Mouse (Mus musculus) lung, adult 18-20 months (tissue): ENCODE measurements around the gene Olfr857.
A peak's percentile ranks its signal among the peaks of the same experiment; 100 is the strongest.
"Not testable (repeated sequence)": the region's sequence is repeated elsewhere in the genome, so short reads cannot be mapped to it uniquely, and the experiment has no call there.

Experiments
- DNase-seq, 2 experiments: peaks; one replicate each; pipeline ENCODE4 v3.0.0; 2022; ENCODE audit warnings: mixed read lengths in 2 of 2

The Olfr857 gene

DNA sequence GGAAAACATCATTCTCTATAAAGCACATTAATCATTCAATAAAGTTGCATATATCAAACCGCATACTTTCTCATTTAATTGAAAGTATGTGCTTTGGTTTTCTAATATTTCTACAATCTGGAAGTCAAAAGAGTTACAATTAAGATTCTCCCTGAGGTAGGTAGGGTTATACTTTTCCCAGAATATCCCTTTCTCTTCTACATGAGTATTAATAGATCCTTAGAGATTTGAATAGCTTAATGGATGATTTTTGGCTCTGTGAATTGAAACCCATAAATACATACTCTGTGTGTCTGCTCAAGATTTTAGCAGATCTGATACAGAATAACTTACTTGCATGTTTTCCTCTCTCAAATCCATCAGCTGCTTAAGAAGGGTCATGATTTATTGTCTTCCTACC, at the start of gene Olfr857:
Olfr857 (plus strand) TSS at position 301 of the 400 bp plus-strand sequence.
- no peak for DNase-seq

DNA sequence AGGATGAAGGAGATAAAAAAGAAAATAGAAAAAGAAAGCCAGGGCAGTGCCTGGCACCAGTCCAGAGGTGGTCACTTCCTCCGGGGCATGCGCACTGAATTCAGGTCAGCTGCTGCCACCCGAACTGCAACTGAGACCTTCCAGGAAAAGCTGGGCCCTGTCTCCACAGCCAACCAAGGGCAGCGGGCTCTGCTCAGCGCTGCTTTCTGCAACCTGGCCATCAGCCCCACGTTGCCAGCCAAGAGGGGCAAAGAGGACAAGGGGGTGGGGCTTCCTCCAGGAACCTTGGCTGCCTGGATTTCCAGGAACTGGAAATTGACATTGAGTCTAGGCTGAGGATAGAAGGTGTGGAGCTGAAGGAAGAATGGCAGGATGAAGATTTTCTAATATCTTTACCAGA, 19.0 kb upstream of the Olfr857 start:
- DNase-seq = no peak

DNA sequence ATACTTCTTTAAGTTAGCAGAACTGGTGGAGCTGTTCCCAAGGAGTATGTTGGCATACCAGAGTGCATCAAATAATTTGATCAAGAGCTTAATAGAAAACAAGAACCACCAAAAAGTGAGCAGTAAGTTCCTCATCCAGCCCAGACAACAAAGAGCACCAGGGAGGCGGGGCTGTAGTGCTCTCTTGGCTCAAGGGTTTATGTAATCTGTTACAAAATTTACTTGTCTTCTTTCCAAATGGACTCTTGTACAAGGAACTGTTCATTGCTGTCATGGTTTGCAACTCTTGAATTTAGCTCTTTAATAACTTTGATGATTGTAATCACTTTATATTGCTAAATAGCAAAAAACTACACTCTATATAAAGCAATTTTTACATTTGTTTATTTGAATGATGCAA, 17.8 kb upstream of the Olfr857 start:
- DNase-seq = no peak

DNA sequence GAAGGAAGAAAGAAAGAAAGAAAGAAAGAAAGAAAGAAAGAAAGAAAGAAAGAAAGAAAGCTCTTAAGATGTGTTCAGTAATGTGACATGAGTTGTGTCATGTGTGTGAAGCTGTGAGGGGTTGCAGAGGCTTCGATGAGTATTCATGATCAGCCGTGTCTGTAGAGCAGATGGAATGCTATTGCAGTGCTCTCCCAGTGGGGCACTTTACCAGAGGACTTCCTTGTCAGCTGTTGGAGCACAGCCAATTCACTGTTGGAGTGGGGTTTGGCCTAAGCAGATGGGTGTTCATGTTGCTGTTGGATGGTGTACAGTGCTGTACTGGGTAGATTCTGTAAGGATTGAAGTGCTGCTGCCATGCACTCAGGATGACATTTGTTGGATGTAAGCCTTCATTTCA, 16.8 kb upstream of the Olfr857 start:
- peak in 1 of 2 experiments; percentile 10 for DNase-seq

DNA sequence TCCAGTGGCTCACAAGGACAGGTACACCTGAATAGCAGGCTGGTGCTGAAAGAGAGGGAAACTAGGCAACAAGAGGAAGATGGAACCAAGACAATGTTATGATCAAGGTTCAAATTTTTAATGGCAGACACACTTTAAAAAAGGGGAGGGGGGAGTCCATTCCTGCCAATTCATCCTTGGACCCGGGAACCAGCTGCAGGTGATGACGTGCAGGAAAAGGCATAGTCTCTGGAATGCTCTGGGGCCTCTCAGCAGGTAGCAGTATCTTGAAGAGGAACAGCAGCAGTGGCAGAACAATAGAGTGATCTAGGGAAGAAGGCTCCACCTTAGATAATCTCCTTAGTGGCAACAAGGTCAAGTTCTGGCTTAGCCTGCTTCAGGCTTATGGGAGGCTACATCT, 14.9 kb upstream of the Olfr857 start:
- DNase-seq = not testable (repeated sequence)

DNA sequence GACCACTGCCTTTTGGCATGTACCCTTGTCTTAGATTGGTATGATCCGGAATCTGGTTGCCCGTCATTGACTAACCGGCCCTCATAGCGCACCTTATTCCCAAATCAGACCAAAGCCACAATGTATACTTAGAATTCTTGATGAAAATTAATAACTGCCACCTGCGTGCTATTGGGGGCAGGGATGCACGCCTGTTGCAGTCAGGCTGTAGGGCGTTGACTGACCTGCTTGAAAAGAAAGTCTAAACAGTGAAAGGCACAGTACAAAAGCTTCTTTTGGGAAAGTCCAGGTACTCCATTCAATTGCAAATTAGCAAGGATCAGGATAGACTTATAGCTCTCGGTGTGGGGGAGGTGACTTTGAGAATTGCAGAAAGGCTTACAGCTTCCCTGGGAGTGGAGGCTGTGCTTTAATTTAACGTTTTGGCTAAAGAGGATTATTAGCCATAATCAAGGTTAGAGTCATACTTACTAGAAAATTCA, 14.3 kb upstream of the Olfr857 start:
- DNase-seq = not testable (repeated sequence)

DNA sequence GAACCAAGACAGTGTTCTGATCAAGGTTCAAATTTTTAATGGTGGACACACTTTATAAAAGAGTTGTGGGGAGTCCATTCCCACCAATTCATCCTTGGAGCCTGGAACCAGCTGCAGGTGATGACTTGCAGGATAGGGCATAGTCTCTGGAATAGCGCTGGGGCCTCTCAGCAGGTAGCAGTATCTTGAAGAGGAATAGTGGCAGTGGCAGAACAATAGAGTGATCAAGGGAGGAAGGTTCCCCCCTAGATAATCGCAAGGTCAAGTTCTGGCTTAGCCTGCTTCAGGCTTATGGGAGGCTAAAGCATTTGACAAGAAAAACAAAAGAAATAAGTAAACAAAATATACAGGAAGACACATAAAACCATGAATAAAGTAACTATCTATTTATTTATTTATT, 4.7 kb upstream of the Olfr857 start:
- not testable (repeated sequence) for DNase-seq
